Mouse (Mus musculus): ENCODE measurements around the gene Spata21. TPM values are rescaled to one million over a fixed set of nuclear protein-coding genes. Genes with fewer than 3 reads are reported as not detected.

The Spata21 gene
- polyA plus RNA-seq (2016; fragmentation: Nextera tagmentation; extraction: Ambion mirVana), result 0.28 TPM in 1 of 2 replicates, not detected in the other

DNA sequence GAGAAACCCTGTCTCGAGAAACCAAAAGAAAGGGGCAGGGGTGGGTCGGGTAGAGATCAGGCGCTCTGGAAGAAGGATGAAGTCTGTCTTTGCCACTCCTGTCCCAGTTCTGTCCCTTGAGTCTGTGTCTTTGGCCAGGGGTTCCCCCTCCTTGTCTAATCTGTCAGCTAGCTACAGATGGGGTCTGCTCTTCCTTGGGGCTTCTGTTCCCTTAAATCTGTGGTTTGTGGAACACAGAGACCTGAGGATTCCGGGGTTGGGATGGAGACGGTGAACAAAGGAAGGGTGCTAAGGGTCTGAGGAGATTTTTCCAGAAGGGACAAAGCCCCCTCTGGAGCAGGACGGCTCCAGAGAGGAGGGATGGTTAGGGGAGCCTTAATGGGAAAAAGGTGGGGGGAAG, at the start of gene Spata21:
TSS of gene Spata21 (plus strand) at position 301 of the 400 bp plus-strand sequence.
- ATAC-seq (ENCODE audit: insufficient number of reproducible peaks, insufficient read depth, low FRiP score, low TSS enrichment, low read depth), result no peak
- no peak within 1 kb of the TSS for H3K9ac ChIP-seq (replicated peaks)
- H3K27me3 ChIP-seq, result no peaks in the 10 kb centered on the region
- H3K9me3 ChIP-seq, result 0 out of 2 replicates have a peak, but pooled peaks cover 5% of the 10 kb centered on the region
- 63% methylated on average over 6 of the region's 6 CpGs for WGBS
- no peaks in the 10 kb centered on the region for H3K4me1 ChIP-seq (replicated peaks)
- H3K36me3 ChIP-seq, result no peaks in the 10 kb centered on the region
- no peak within 1 kb of the TSS for H3K27ac ChIP-seq
- no peak within 1 kb of the TSS for H3K4me2 ChIP-seq
- H3K4me3 ChIP-seq (replicated peaks), result no peak within 1 kb of the TSS

DNA sequence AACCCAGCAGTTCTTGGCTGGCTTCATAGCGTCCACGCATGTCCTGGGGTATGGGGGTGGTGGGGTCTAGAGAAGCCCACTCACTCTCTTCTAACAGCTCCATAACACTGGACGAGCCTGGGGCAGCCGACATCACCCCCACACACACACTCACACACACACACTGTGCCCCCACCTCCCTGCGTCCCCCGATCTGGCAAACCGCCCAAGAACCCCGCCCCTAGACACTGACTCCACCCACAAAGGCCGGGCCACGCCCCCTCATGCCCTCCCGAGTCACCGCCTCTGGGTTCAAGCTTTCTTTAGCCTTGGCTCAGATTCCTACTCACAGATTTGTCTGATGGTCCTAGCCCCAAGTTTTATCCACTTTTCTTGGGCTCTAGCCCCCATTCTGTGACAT, 47.0 kb upstream of the Spata21 start:
- H3K27me3 ChIP-seq, result no peaks in the 10 kb centered on the region
- H3K4me1 ChIP-seq (replicated peaks), result peaks cover 7% of the 10 kb centered on the region
- ATAC-seq (ENCODE audit: insufficient number of reproducible peaks, insufficient read depth, low FRiP score, low TSS enrichment, low read depth), result no peak
- H3K36me3 ChIP-seq, result peaks cover 82% of the 10 kb centered on the region
- H3K4me2 ChIP-seq, result no peak overlapping the region
- no peaks in the 10 kb centered on the region for H3K9me3 ChIP-seq
- no peak overlapping the region for H3K27ac ChIP-seq
- no peak overlapping the region for H3K4me3 ChIP-seq (replicated peaks)
- peak overlapping the region; percentile 40; the same call in 1 of the 2 replicates for H3K9ac ChIP-seq (replicated peaks)
- WGBS, result 52% methylated on average over 12 of the region's 12 CpGs

DNA sequence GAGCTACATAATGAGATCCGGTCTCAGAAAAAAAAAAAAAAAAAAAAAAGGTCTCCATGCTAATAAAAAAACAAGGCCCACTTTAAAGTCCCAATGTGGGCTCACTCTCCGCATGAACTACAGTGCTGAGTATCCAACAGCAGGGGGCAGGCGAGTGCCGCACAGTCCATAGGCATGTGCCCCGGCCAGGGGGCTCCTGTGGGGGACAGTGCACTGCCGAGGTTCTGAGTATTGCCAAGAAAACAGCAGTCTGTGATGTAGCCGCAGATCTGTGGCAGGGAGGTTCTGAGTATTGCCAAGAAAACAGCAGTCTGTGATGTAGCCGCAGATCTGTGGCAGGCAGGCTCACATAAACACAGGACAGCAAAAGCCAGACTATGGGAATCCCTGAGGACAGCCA, 43.3 kb upstream of the Spata21 start:
- no peak overlapping the region for H3K9ac ChIP-seq (replicated peaks)
- H3K4me2 ChIP-seq, result no peak overlapping the region
- H3K4me1 ChIP-seq (replicated peaks), result peaks cover 11% of the 10 kb centered on the region
- peaks cover 70% of the 10 kb centered on the region for H3K36me3 ChIP-seq
- no peaks in the 10 kb centered on the region for H3K27me3 ChIP-seq
- peak; percentile 58; the same call in 1 of the 2 replicates for ATAC-seq (ENCODE audit: insufficient number of reproducible peaks, insufficient read depth, low FRiP score, low TSS enrichment, low read depth)
- no peak overlapping the region for H3K4me3 ChIP-seq (replicated peaks)
- 20% methylated on average over 8 of the region's 8 CpGs for WGBS
- H3K27ac ChIP-seq, result peak overlapping the region; percentile 71; the same call in 1 of the 2 replicates
- no peaks in the 10 kb centered on the region for H3K9me3 ChIP-seq

DNA sequence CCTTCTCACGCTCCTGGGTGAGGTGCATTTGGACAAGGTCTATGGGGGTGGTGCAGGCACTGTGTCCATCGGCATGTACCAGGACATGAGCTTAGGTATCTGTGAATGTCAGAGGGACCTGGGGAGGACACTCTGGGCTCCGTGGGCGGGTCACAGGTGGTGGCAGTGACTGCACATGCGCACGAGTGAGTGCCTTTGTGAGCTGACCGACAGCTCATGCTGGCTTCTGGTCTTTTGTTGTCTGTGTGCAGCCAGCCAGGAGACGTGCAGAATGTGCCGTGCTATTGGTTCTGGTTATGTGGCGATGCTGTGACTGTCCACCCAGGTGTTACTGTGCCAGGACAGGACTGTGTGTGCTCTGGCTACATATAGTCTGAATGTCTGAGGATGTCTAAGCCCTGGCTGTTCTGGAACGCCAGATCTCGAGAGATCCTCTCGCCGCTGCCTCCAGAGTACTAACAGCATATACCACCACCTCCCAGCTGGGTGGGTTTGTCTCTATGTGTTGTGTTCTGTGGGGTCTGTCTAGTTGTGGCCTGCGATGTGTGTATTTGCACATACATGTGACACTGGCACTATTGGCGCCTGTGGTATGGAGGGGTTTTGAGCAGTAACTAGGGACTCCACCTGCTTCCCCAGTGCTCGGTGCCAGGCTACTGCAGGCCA, 39.2 kb upstream of the Spata21 start:
- no peak for ATAC-seq (ENCODE audit: insufficient number of reproducible peaks, insufficient read depth, low FRiP score, low TSS enrichment, low read depth)
- H3K27me3 ChIP-seq, result no peaks in the 10 kb centered on the region
- 0 out of 2 replicates have a peak overlapping the region, but pooled peaks have one; percentile 14 for H3K9ac ChIP-seq (replicated peaks)
- WGBS, result 90% methylated on average over 17 of the region's 17 CpGs
- H3K36me3 ChIP-seq, result peaks cover 61% of the 10 kb centered on the region
- peaks cover 21% of the 10 kb centered on the region for H3K4me1 ChIP-seq (replicated peaks)
- H3K4me2 ChIP-seq, result no peak overlapping the region
- H3K4me3 ChIP-seq (replicated peaks), result no peak overlapping the region
- no peak overlapping the region for H3K27ac ChIP-seq
- no peaks in the 10 kb centered on the region for H3K9me3 ChIP-seq

DNA sequence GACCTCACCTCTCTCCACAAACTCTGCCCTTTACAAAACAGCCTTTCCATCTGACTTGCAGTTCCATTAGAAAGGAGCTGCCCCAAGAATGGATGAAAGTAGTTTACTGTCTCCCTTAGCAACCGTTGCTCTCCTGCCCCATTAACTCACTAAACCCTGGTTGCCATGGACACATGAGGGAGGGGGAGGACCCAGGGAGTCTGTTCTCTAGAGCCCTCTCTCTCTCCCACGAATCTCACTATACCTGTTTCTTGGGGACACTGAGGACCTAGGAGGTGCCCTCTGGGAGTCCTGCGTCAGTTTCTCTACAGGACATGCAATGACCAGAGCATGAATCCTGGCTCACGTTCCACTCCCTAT, 38.7 kb upstream of the Spata21 start:
- Histone ChIP-seq H3K27ac (no peak overlapping the region), H3K27me3 (no peaks in the 10 kb centered on the region), H3K4me3 (replicated peaks) (no peak overlapping the region), H3K9ac (replicated peaks) (peak overlapping the region; percentile 14; the same call in 1 of the 2 replicates), H3K4me2 (no peak overlapping the region), H3K4me1 (replicated peaks) (peaks cover 22% of the 10 kb centered on the region), H3K9me3 (no peaks in the 10 kb centered on the region), H3K36me3 (peaks cover 63% of the 10 kb centered on the region)
- 37% methylated on average over 4 of the region's 4 CpGs for WGBS
- no peak for ATAC-seq (ENCODE audit: insufficient number of reproducible peaks, insufficient read depth, low FRiP score, low TSS enrichment, low read depth)

DNA sequence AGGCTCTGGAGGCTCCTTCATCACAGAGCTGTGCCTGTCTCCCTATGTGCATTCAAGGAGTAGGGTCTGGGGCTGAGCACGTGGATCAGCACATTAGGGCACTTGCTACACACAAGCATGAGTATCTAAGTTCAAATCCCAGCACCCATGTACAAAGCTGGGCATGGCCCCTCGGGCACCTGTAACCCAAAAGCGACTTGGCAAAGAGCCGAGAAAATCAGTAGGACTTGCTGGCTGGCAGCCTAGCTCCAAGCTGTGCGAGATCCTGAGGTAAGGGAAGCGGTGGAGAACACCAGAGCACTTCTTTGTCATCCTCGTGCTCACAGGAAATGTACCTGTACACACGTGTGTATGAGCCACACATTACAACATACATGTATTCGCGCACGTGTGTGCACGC, 35.7 kb upstream of the Spata21 start:
- no peak overlapping the region for H3K9ac ChIP-seq (replicated peaks)
- no peaks in the 10 kb centered on the region for H3K27me3 ChIP-seq
- no peak overlapping the region for H3K4me2 ChIP-seq
- peaks cover 70% of the 10 kb centered on the region for H3K36me3 ChIP-seq
- 89% methylated on average over 12 of the region's 12 CpGs for WGBS
- no peak overlapping the region for H3K4me3 ChIP-seq (replicated peaks)
- H3K4me1 ChIP-seq (replicated peaks), result peaks cover 16% of the 10 kb centered on the region
- H3K9me3 ChIP-seq, result no peaks in the 10 kb centered on the region
- no peak for ATAC-seq (ENCODE audit: insufficient number of reproducible peaks, insufficient read depth, low FRiP score, low TSS enrichment, low read depth)
- no peak overlapping the region for H3K27ac ChIP-seq

DNA sequence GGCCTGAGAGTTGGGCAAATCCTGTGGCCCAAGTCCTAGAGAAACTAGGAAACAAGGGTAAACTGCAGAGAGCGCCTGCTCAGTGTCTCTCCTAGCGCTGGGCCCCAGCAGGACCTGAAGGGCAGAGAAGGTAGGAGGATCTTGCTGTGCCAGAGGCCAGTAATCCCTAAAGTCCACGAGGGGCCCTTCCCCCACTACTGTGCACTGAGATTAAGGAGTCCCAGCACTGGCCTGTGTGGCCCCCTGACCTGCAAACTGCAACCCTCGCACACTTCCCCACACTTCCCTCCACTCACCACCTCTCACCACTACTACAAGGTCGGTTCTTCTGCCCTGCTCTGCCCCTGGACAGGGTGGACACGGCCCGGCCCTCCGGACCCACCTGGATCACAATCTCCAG, 35.0 kb upstream of the Spata21 start:
- Histone ChIP-seq H3K4me3 (replicated peaks) (no peak overlapping the region), H3K9me3 (no peaks in the 10 kb centered on the region), H3K27ac (0 out of 2 replicates have a peak overlapping the region, but pooled peaks have one; percentile 29), H3K36me3 (peaks cover 71% of the 10 kb centered on the region), H3K4me2 (peak overlapping the region; percentile 17; the same call in 1 of the 2 replicates), H3K4me1 (replicated peaks) (peaks cover 16% of the 10 kb centered on the region), H3K27me3 (no peaks in the 10 kb centered on the region), H3K9ac (replicated peaks) (peak overlapping the region; percentile 5; the same call in 1 of the 2 replicates)
- WGBS, result 56% methylated on average over 8 of the region's 8 CpGs
- no peak for ATAC-seq (ENCODE audit: insufficient number of reproducible peaks, insufficient read depth, low FRiP score, low TSS enrichment, low read depth)

DNA sequence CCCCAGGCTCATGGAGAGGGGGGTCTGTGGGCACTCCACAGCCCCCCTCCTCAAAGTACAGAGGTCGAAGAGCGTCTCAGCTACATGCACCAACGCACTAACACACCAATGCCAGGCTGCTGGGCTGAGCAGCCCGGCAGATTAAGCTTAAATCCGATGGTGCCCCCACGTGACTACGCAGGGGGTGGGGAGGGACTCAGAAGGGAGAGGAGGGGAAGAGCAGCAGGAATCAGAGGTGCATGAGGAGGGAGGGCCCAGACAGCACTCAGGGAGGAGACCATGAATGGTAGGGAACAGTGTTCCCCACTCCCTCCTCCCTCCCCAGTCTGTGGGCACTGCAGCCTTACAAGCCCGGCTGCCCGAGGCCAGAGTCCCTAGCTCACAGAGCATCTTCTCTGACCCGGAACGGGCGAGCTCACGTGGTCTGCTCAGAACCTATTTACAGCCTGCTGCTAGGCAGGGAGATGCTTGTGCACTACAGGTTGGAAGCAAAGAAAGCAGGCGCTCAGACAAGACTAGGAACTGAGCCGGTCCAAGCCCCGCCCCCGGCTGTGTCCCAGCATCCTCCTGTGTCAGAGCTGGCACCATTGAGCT, 34.5 kb upstream of the Spata21 start:
- Histone ChIP-seq H3K36me3 (peaks cover 70% of the 10 kb centered on the region), H3K27me3 (no peaks in the 10 kb centered on the region), H3K4me1 (replicated peaks) (peaks cover 16% of the 10 kb centered on the region), H3K4me3 (replicated peaks) (no peak overlapping the region), H3K27ac (0 out of 2 replicates have a peak overlapping the region, but pooled peaks have one; percentile 29), H3K4me2 (peak overlapping the region; percentile 17; the same call in 1 of the 2 replicates), H3K9me3 (no peaks in the 10 kb centered on the region), H3K9ac (replicated peaks) (peak overlapping the region; percentile 5; the same call in 1 of the 2 replicates)
- WGBS, result 42% methylated on average over 17 of the region's 17 CpGs
- ATAC-seq (ENCODE audit: insufficient number of reproducible peaks, insufficient read depth, low FRiP score, low TSS enrichment, low read depth), result no peak

DNA sequence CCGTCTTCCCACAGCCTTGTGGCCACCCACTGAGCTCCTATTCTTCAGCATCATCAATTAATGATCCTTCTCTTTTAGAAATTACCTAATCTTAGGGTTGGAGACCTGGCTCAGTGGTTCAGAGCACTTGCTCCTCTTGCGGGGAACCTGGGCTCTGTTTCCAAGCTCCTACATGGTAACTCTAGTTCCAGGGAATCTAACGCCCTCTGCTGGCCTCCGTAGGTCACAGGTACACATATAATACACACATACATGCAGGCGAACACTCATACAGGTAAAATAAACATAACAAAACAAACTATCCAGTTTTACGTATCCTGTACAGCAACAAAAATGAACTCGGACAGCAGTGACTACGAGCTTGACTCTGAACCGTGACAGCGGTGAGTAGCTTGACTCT, 31.2 kb upstream of the Spata21 start:
- no peak overlapping the region for H3K4me3 ChIP-seq (replicated peaks)
- WGBS, result 97% methylated on average over 10 of the region's 10 CpGs
- H3K27me3 ChIP-seq, result no peaks in the 10 kb centered on the region
- no peak overlapping the region for H3K9ac ChIP-seq (replicated peaks)
- H3K4me1 ChIP-seq (replicated peaks), result peaks cover 34% of the 10 kb centered on the region
- no peak overlapping the region for H3K27ac ChIP-seq
- no peaks in the 10 kb centered on the region for H3K9me3 ChIP-seq
- H3K4me2 ChIP-seq, result no peak overlapping the region
- H3K36me3 ChIP-seq, result peaks cover 54% of the 10 kb centered on the region
- ATAC-seq (ENCODE audit: insufficient number of reproducible peaks, insufficient read depth, low FRiP score, low TSS enrichment, low read depth), result no peak

DNA sequence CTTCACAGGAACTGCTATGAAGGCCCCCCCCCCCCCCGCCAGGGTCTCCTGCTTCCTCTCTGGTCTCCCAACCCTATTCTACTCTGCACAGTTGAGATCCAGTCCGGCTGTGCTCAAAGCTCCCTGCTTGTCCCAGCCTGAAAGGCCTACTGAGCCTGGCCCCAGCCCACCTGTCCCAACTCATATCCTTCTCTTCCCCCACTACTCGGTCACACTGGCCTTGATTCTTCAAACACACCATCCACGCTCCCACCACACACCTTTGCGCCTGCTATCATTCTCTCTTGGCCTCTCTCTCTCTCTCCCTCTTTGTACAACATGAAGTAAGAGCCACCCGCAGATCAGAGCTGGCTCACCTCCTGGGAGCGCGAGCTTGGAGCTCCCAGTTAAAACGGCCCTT, 29.3 kb upstream of the Spata21 start:
- Histone ChIP-seq H3K27me3 (no peaks in the 10 kb centered on the region), H3K9me3 (no peaks in the 10 kb centered on the region), H3K9ac (replicated peaks) (no peak overlapping the region), H3K4me3 (replicated peaks) (no peak overlapping the region), H3K27ac (no peak overlapping the region), H3K36me3 (peaks cover 40% of the 10 kb centered on the region), H3K4me2 (no peak overlapping the region; the same call in 1 of the 2 replicates), H3K4me1 (replicated peaks) (peaks cover 25% of the 10 kb centered on the region)
- 81% methylated on average over 9 of the region's 9 CpGs for WGBS
- no peak for ATAC-seq (ENCODE audit: insufficient number of reproducible peaks, insufficient read depth, low FRiP score, low TSS enrichment, low read depth)

DNA sequence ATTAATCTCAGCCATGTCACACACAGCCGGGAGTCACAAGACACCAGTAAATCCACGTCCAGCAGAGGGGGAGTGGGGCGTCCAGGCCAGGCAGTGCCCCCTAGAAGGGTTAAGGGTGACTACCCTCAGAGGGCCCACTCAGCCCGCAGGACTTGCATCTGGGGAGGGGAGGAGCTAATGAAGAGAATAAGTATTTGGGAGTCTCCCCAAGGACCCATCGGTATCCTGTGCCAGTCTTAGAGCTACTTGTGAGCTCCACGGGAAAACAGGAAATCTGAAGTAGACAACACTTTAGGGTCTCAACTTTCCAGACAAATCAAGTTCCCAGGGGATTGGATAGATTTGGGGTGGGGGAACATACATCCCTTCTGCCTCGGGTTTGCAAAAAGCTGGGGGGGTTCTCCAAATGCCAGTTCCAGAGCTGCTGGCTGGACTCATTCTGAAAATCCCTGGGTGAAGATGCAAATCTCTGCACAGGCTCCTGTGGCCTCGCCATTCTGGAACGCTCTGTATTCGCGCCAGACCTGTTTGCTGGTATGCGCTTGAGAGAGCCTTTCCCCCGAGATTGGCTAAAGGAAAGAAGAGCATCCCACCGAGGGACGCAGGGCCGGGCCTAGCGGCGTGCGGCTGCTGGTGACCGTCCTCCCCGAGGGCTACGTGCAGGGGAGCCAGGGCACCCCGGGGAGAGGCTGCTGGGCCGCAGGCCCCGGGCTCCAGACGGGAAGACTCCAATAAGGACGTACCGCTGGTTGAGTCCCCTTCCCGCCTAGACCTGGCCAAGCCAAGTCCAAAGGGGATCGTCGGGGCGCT, 28.3 kb upstream of the Spata21 start:
- peaks cover 34% of the 10 kb centered on the region for H3K36me3 ChIP-seq
- no peak; the same call in 1 of the 2 replicates for ATAC-seq (ENCODE audit: insufficient number of reproducible peaks, insufficient read depth, low FRiP score, low TSS enrichment, low read depth)
- H3K27me3 ChIP-seq, result no peaks in the 10 kb centered on the region
- H3K4me2 ChIP-seq, result peak overlapping the region; percentile 75
- peak overlapping the region; percentile 92 for H3K27ac ChIP-seq
- H3K4me3 ChIP-seq (replicated peaks), result peak overlapping the region; percentile 71
- peaks cover 21% of the 10 kb centered on the region for H3K4me1 ChIP-seq (replicated peaks)
- 1% methylated on average over 32 of the region's 32 CpGs for WGBS
- H3K9me3 ChIP-seq, result no peaks in the 10 kb centered on the region
- H3K9ac ChIP-seq (replicated peaks), result peak overlapping the region; percentile 89
